Mouse (Mus musculus) c-Kit-positive CD71-positive TER-119-negative erythroid progenitor cells, embryonic 14.5 days (primary cell): ENCODE data around the gene Mdm4.
"Not testable (repeated sequence)": the region's sequence is repeated elsewhere in the genome, so short reads cannot be mapped to it uniquely, and the experiment has no call there.

Experiments
- DNase-seq: peaks from one replicate; pipeline ENCODE4 v3.0.0-alpha.2; 2013; ENCODE audit warnings: low read depth

Mdm4 gene

DNA sequence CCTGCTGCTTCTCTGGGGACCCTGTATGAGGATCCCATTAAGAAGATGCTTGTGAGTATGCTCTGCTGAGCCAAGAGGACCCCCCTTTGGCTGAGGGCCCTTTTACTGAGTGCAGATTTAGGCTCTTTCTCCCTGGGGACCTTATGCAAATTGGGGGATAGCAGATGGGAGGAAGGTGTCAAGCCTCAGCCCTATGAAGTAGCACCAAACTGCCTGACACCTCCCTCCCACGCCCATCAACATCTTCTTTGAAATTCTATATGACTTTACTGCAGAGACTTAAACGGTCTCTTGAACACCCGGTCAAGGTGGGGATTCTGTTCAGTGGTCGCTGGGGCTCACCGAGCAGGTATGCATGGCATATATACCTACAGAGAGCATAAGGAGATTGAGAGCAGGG is 22.7 kb upstream of the Mdm4 start:
- DNase-seq: no peak

GRCm38 (mm10) chr1:133051829-133052228 is 21.5 kb upstream of the Mdm4 start:
- no peak for DNase-seq

GRCm38 (mm10) chr1:133050001-133050431 is 19.7 kb upstream of the Mdm4 start:
- no peak for DNase-seq

- no peak for DNase-seq
Observed at GRCm38 (mm10) chr1:133048690-133049089, 18.3 kb upstream of the Mdm4 start.

DNA sequence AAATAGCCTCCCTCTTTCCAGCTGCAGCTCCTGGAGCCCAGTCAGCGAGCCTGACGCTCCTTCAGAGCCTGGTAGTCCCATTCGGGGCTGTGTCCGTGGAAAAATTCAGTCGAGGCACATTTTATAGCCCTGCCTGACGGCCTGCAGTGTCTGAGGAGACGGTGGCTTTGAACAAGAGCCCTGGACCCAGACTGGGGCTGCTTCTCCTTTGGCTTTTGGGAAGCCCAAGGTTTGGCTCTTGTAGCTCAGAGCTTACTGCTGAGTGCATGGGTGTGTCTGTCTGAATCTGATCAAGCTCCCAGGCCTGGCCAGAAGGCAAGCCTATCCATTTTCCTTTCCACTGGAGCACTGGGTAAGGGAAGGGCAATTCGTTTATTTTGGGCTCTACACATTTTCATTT is 17.2 kb upstream of the Mdm4 start:
- no peak for DNase-seq

DNA sequence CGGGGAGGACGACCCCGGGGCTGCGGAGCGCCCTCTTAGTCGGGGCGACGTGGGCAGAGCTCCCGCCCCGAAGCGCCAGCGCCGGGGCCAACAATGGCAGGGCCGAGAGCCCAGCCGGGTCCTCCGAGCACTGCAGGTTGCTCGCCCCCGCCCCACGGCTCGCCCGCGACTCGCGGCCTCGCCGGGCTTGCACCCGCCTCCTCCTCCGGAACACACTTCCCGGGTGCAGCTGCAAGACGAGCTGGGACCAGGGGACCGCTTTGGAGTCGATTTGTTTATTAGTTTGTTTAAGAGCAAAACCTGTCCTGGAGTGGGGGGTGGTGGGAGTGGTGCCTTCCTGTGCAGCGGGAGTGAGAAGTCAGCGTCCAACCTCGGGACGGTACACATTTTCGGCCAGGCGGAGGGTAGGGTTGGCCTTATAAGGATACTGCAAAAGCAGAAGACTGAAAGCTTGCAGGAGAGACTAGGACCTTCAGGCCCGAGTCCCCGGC is 16.1 kb upstream of the Mdm4 start:
- no peak for DNase-seq

GRCm38 (mm10) chr1:133045861-133046440 is 15.6 kb upstream of the Mdm4 start:
- no peak for DNase-seq

- no peak for DNase-seq
Observed at GRCm38 (mm10) chr1:133045011-133045860, 14.9 kb upstream of the Mdm4 start, which contains the start of gene Pik3c2b. Pik3c2b (plus strand) TSS chr1:133045667.

DNA sequence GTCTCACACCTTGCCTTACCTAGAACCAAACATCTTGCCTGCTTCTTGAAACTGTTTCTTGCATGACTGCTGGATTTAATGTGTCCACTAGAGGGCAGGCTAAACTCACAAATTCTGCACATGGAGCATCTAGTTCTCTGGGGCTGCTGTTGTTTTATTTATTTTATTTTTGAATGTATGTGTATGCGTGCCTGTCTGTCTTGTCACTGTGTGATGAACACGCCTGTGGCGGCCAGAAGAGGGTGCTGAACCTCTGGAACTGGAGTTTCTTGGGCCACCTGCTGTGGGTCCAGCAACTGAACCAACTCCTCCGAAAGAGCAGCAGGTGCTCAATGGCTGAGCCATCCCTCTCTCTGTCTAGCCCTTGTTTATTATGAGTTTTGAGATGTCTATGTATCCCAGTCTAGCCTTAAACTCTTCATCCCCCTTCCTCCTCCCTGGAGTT is 9.2 kb upstream of the Mdm4 start:
- DNase-seq: peak; percentile 78

DNA sequence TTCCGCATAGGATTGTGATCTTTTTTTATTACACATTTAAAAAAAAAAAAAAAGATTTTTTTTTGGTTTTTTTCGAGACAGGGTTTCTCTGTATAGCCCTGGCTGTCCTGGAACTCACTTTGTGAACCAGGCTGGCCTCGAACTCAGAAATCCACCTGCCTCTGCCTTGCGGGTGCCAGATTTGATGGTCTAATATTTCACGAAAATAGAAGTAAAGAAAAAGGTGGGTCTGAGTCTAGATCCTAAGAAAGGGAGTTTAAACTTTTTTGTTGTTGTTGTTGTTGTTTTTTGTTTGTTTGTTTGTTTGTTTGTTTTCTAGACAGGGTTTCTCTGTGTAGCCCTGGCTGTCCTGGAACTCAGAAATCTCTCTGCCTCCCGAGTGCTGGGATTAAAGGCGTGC is 4.3 kb upstream of the Mdm4 start:
- not testable (repeated sequence) for DNase-seq

- DNase-seq: no peak
Observed at GRCm38 (mm10) chr1:133034091-133034460, 3.7 kb upstream of the Mdm4 start.

GRCm38 (mm10) chr1:133033316-133034090 is 3.1 kb upstream of the Mdm4 start:
- peak; percentile 82 for DNase-seq

- no peak for DNase-seq
Observed at GRCm38 (mm10) chr1:133032981-133033315, 2.6 kb upstream of the Mdm4 start.

DNA sequence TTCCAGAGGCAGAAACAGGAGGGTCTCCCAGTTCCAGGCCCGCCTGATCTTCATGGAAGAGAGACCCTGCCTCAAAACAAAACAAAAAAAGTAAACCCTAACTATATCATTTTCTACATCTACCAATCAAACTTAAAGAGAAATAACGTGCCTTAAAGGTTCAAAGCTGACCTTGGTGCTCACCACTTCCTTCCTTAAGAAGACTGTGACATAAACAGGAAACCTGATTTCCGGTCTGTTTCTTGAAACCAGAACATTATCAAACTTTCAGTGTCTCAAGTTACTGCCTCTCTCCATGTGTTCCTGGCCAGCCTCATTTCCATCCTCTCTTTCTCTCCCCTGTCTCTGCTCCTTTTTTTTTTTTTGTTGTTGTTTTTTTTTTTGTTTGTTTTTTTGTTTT is 617 bp downstream of the Mdm4 start:
- DNase-seq: no peak

- peak; percentile 55 for DNase-seq
Observed at GRCm38 (mm10) chr1:133027980-133028379, 2.4 kb downstream of the Mdm4 start.

- DNase-seq: no peak
Observed at GRCm38 (mm10) chr1:133027126-133027525, 3.2 kb downstream of the Mdm4 start.

DNA sequence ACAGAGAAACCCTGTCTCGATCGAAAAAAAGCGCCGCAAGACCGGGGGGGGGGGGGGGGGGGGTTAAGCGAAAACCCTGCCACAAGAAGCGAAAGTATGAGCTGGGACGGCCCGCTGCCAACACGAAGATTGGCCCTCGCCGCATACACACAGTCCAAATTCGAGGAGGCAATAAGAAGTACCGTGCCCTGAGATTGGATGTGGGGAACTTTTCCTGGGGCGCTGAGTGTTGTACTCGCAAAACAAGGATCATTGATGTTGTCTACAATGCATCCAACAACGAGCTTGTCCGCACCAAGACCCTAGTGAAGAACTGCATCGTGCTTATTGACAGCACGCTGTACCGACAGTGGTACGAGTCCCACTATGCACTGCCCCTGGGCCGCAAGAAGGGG is 4.6 kb downstream of the Mdm4 start:
- not testable (repeated sequence) for DNase-seq

DNA sequence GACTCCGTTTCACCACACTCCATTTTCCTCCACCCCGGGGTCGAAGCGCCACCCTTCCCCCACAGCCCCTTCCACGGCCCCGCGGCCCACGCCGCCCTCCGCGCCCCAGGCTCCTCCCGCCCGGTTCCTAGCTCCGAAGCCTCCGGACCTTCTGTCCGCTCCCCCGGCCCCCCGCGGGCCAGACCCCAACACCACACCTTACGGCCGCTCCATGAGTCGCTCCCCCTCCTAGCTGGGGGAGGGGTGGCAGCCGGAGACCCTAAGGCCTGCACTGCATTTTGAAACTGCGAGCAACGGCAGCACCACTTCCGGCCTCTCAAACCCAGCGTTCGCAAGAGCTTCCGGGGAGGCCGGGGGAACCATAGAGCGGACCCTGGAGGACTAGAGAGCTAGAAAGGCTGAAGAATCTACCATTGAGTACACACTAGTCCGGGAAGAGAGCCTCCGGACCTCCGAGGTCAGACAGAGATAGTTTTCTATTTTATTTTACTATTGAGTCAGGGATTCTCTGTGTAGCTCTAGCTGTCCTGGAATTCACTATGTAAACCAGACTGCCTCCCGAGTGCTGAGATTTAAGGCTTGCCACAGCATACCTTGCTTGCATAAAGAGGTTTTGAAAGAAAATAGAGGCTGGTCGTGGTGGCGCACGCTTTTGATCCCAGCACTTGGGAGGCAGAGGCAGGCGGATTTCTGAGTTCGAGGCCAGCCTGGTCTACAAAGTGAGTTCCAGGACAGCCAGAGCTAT is 5.1 kb downstream of the Mdm4 start:
- DNase-seq: peak; percentile 92

- no peak for DNase-seq
Observed at GRCm38 (mm10) chr1:133024426-133024825, 5.9 kb downstream of the Mdm4 start.

DNA sequence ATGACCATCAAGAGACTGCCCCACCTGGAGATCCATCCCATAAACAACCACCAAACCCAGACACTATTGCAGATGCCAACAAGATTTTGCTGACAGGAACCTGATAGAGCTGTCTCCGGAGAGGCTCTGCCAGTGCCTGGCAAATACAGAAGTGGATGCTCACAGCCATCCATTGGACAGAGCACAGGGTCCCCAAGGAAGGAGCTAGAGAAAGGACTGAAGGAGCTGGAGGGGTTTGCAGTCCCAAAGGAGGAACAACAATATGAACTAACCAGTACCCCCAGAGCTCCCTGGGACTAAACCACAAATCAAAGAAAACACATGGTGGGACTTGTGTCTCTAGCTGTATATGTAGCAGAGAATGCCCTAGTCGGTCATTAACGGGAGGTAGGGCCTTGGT is 6.6 kb downstream of the Mdm4 start:
- not testable (repeated sequence) for DNase-seq

- DNase-seq: not testable (repeated sequence)
Observed at GRCm38 (mm10) chr1:133021971-133022370, 8.4 kb downstream of the Mdm4 start.

DNA sequence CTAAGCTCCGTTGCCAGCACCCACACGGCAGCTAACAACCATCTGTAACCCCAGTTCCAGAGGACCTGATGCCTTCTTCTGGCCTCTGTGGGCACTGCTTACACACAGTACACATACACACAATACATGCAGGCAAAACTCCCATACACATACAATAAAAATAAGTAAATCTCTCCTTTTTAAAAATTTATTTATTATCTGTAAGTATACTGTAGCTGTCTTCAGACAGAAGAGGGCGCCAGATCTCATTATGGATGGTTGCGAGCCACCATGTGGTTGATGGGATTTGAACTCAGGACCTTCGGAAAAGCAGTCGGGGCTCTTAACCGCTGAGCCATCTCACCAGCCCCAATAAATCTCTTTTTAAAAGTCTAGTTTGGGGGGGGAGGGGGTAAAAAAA is 9.0 kb downstream of the Mdm4 start:
- DNase-seq: no peak
